Mouse (Mus musculus): ENCODE measurements around the gene Prkaca.

DNA sequence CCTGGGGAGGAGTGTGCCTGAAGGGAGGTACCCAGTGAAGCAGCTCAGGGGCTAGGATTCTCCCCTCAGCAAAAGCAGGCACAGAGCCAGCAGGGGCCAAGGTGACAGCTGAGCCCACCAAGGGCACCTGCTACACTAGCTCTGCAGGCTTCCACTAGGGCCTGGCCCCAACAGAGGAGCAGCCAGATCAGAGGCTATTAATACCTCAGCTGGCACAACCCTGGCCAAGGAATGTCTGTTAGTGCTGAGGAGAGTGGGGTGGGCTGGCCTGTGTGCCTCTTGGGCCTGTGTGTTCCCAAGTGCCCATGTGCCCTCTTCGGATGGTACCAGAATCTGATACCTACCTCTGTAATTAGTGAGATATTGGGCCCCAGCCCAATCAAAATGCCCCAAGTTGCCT, 7.5 kb downstream of the Prkaca start:
- TF ChIP-seq USF1 (IDR thresholded peaks at IDR 0.05; ENCODE audit: low read depth) = no peak
- no peak for TF ChIP-seq CTCF (IDR thresholded peaks at IDR 0.05; ENCODE audit: control insufficient read depth, insufficient read depth, insufficient read length)
- TF ChIP-seq MYOD1 (IDR thresholded peaks at IDR 0.05; ENCODE audit: control insufficient read depth, insufficient read length, low read depth) = no peak
